Mouse (Mus musculus) small intestine, adult 2 months (tissue): ENCODE data around the gene Rdh7.

ENCODE experiments used
- CTCF ChIP-seq: fragments of 200-500 bp; IDR thresholded peaks from 2 replicates; pipeline ENCODE4 v1.5.1; 2012; ENCODE audit warnings: low read depth, mild to moderate bottlenecking, control low read depth, inconsistent platforms, low read length, moderate library complexity, mixed read lengths; ENCODE audit not compliant: insufficient replicate concordance, insufficient read length; ENCODE audit errors: extremely low read depth
- POLR2A ChIP-seq: fragments of 200-500 bp; IDR thresholded peaks from 2 replicates; pipeline ENCODE4 v1.6.1; 2012; ENCODE audit warnings: low read depth, mild to moderate bottlenecking, control low read depth, inconsistent platforms, low read length, moderate library complexity

DNA sequence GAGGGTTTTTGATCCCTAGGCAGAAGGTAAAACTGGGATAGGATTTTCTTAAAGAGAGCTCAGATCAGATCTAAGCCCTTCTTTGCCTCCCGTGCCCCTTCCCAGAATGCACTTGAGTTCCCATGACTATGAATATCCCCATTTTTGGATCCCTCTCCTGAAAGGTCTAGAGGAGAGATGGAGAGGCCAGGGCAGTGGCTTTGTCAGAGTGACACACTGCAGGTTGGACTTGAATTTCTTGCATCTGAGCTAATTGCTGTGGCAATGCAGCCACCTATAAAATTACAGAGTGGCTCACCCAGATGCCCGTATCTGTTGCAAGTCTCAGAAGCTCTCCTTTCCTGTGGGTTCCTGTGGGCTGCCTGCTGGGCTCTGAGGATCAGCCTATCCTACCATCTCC is 9.6 kb upstream of the Rdh7 start, which contains the start of gene Sdr9c7:
- TF ChIP-seq CTCF (no peak), POLR2A (no peak)
